Mouse (Mus musculus): ENCODE data around the gene Zdhhc13. TPM values are rescaled to one million over a fixed set of nuclear protein-coding genes. Genes with fewer than 3 reads are reported as not detected.

Zdhhc13 gene
- polyA plus RNA-seq, 1 experiment = 12.5 TPM

DNA sequence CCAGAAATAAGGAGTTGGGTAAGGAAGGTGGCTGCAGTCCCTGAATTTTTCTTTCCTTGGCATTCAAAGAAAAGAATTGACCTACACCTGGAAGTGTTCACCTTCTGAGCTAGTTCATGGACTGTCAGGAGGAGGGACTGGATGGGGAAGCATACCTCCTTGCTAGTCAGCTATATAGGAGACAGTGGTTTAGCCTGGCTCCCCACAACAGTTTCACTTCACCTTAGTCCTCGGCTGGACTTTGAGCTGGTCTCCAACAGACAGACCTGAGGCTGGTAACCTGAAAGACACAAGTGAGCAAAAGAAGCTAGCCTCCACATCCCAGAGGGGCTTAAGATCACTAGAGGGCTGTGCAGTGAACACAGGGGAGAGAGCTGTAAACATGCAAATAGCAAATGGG is 30.7 kb upstream of the Zdhhc13 start:
- TF ChIP-seq CTCF (IDR thresholded peaks at IDR 0.05; ENCODE audit: control insufficient read depth, insufficient read depth, low read length) (no peak), POLR2A (IDR thresholded peaks at IDR 0.05; ENCODE audit: borderline replicate concordance, control insufficient read depth, low read depth, low read length) (no peak)
- Histone ChIP-seq H3K4me3 (replicated peaks; ENCODE audit: control insufficient read depth, low read depth, low read length) (no peak overlapping the region), H3K27ac (ENCODE audit: control insufficient read depth, insufficient read depth, low read depth, low read length, poor library complexity) (no peak overlapping the region), H3K4me1 (ENCODE audit: control insufficient read depth, insufficient read depth, low read length) (no peaks in the 10 kb centered on the region)
- 6% methylated on average over 1 of the region's 1 CpGs for WGBS

- TF ChIP-seq CTCF (IDR thresholded peaks at IDR 0.05; ENCODE audit: control insufficient read depth, insufficient read depth, low read length) = no peak
- TF ChIP-seq POLR2A (IDR thresholded peaks at IDR 0.05; ENCODE audit: borderline replicate concordance, control insufficient read depth, low read depth, low read length) = no peak
- H3K27ac ChIP-seq (ENCODE audit: control insufficient read depth, insufficient read depth, low read depth, low read length, poor library complexity) = no peak overlapping the region
- 15% methylated on average over 1 of the region's 1 CpGs for WGBS
- no peaks in the 10 kb centered on the region for H3K4me1 ChIP-seq (ENCODE audit: control insufficient read depth, insufficient read depth, low read length)
- H3K4me3 ChIP-seq (replicated peaks; ENCODE audit: control insufficient read depth, low read depth, low read length) = no peak overlapping the region
Observed at GRCm38 (mm10) chr7:48760789-48761188, 28.0 kb upstream of the Zdhhc13 start.

DNA sequence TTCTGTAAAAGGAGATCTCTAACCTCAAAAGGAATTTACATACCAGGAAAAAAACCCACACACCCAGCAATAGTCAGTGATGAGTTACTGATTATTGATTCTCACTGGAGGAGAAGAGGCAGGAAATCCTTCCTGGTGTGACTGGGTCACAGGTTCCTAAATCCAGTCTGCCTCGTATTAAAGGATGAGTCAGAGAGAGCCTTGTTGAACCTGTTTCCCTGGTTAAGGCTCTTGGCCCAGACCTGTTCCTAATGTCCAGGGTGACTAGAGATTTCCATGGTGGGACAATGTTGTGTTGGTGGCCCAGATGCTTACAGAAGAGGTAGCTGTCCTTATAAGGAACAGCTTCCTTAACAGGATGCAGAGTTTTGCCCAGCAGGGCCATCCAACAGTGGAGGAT is 26.5 kb upstream of the Zdhhc13 start:
- H3K4me3 ChIP-seq (replicated peaks; ENCODE audit: control insufficient read depth, low read depth, low read length) = no peak overlapping the region
- 54% methylated on average over 1 of the region's 1 CpGs for WGBS

GRCm38 (mm10) chr7:48762721-48763120 is 26.1 kb upstream of the Zdhhc13 start:
- Histone ChIP-seq H3K4me3 (replicated peaks; ENCODE audit: control insufficient read depth, low read depth, low read length) (no peak overlapping the region), H3K4me1 (ENCODE audit: control insufficient read depth, insufficient read depth, low read length) (no peaks in the 10 kb centered on the region), H3K27ac (ENCODE audit: control insufficient read depth, insufficient read depth, low read depth, low read length, poor library complexity) (no peak overlapping the region)
- WGBS = 78% methylated on average over 3 of the region's 3 CpGs
- TF ChIP-seq CTCF (IDR thresholded peaks at IDR 0.05; ENCODE audit: control insufficient read depth, insufficient read depth, low read length) (no peak), POLR2A (IDR thresholded peaks at IDR 0.05; ENCODE audit: borderline replicate concordance, control insufficient read depth, low read depth, low read length) (no peak)

More for the DNA sequence above, 26.5 kb upstream of the Zdhhc13 start:
- TF ChIP-seq CTCF (IDR thresholded peaks at IDR 0.05; ENCODE audit: control insufficient read depth, insufficient read depth, low read length) = no peak
- no peak for TF ChIP-seq POLR2A (IDR thresholded peaks at IDR 0.05; ENCODE audit: borderline replicate concordance, control insufficient read depth, low read depth, low read length)
- H3K4me1 ChIP-seq (ENCODE audit: control insufficient read depth, insufficient read depth, low read length) = no peaks in the 10 kb centered on the region
- no peak overlapping the region for H3K27ac ChIP-seq (ENCODE audit: control insufficient read depth, insufficient read depth, low read depth, low read length, poor library complexity)

DNA sequence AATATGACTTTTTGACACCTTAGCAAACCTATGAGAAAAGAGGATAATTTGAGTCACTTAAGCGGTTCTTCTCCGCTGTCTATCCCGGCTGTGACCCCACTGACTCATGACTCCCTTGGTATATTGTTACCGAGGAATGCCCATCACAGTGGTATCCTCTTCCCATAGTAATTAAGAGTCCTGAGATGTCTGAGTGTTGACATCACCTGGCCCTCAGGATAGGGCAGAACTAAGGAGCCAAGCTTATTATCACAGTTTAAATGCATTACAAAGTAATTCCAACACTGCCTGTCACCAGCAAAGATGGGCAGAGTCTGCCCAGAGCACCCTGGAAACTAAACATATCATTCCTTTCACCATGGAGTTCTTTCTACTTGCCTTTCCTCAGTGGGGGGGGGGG is 22.8 kb upstream of the Zdhhc13 start:
- no peak overlapping the region for H3K4me3 ChIP-seq (replicated peaks; ENCODE audit: control insufficient read depth, low read depth, low read length)
- H3K4me1 ChIP-seq (ENCODE audit: control insufficient read depth, insufficient read depth, low read length) = no peaks in the 10 kb centered on the region
- 89% methylated on average over 4 of the region's 4 CpGs for WGBS
- no peak for TF ChIP-seq POLR2A (IDR thresholded peaks at IDR 0.05; ENCODE audit: borderline replicate concordance, control insufficient read depth, low read depth, low read length)
- no peak for TF ChIP-seq CTCF (IDR thresholded peaks at IDR 0.05; ENCODE audit: control insufficient read depth, insufficient read depth, low read length)
- H3K27ac ChIP-seq (ENCODE audit: control insufficient read depth, insufficient read depth, low read depth, low read length, poor library complexity) = no peak overlapping the region

DNA sequence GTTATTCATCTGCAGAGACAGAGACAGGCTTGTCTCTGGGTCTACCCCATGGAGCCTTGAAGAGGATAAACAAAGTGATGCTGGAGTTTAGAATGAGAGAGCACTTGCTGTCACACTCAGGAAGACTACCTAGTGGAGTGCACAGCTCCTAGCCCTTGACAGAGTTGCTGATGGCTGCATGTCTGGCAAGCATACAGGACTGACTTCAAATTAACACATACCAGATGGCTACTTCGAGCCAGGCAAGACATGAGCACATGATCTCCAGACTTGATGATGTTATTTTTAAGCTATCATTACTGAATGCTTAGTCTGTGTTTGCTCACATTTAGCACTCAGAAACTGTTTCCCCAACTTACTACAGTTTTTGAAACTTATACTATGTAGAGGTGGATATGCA is 19.1 kb upstream of the Zdhhc13 start:
- no peak overlapping the region for H3K4me3 ChIP-seq (replicated peaks; ENCODE audit: control insufficient read depth, low read depth, low read length)

DNA sequence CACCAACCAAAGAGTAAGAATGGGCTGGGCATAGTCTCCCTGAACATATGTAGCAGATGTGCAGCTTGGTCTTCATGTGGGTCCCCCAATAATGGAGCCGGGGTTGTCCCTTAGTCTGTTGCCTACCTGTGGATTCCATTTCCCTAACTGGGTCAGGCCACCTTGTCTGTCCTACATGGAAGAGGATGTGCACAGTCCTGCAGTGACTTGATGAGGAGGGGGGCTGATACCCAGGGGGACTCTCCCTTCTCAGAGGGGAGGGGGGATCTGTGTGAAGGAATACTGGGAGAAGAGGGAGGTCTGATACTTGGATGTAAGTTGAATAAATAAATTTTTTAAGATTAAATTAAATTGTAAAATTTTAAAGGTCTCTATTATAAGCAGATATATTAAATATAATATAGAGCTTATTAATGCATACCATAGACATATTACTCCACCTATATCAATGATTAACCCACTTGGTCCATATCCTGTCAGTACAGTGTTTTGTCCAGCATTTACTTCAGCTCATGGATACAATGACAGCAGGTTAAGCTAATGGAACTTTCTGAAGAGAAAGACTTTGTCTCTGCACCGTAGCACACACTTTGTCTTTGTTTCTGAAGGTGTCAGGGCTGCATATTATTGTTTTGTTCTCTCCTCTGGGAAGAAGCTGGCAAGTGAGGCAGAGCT is 16.6 kb upstream of the Zdhhc13 start:
- Histone ChIP-seq H3K27ac (ENCODE audit: control insufficient read depth, insufficient read depth, low read depth, low read length, poor library complexity) (no peak overlapping the region), H3K4me1 (ENCODE audit: control insufficient read depth, insufficient read depth, low read length) (no peaks in the 10 kb centered on the region), H3K4me3 (replicated peaks; ENCODE audit: control insufficient read depth, low read depth, low read length) (no peak overlapping the region)
- 89% methylated on average over 2 of the region's 2 CpGs for WGBS
- TF ChIP-seq POLR2A (IDR thresholded peaks at IDR 0.05; ENCODE audit: borderline replicate concordance, control insufficient read depth, low read depth, low read length) = no peak
- TF ChIP-seq CTCF (IDR thresholded peaks at IDR 0.05; ENCODE audit: control insufficient read depth, insufficient read depth, low read length) = no peak

More for the DNA sequence above, 19.1 kb upstream of the Zdhhc13 start:
- WGBS = 78% methylated on average over 1 of the region's 1 CpGs
- Histone ChIP-seq H3K27ac (ENCODE audit: control insufficient read depth, insufficient read depth, low read depth, low read length, poor library complexity) (no peak overlapping the region), H3K4me1 (ENCODE audit: control insufficient read depth, insufficient read depth, low read length) (no peaks in the 10 kb centered on the region)
- no peak for TF ChIP-seq CTCF (IDR thresholded peaks at IDR 0.05; ENCODE audit: control insufficient read depth, insufficient read depth, low read length)

- Histone ChIP-seq H3K27ac (ENCODE audit: control insufficient read depth, insufficient read depth, low read depth, low read length, poor library complexity) (no peak overlapping the region), H3K4me1 (ENCODE audit: control insufficient read depth, insufficient read depth, low read length) (no peaks in the 10 kb centered on the region)
Observed at GRCm38 (mm10) chr7:48773333-48773732, 15.5 kb upstream of the Zdhhc13 start.

GRCm38 (mm10) chr7:48774633-48775032 is 14.2 kb upstream of the Zdhhc13 start:
- Histone ChIP-seq H3K4me1 (ENCODE audit: control insufficient read depth, insufficient read depth, low read length) (no peaks in the 10 kb centered on the region), H3K27ac (ENCODE audit: control insufficient read depth, insufficient read depth, low read depth, low read length, poor library complexity) (no peak overlapping the region), H3K4me3 (replicated peaks; ENCODE audit: control insufficient read depth, low read depth, low read length) (no peak overlapping the region)
- WGBS = 81% methylated on average over 1 of the region's 1 CpGs
- TF ChIP-seq CTCF (IDR thresholded peaks at IDR 0.05; ENCODE audit: control insufficient read depth, insufficient read depth, low read length) (no peak), POLR2A (IDR thresholded peaks at IDR 0.05; ENCODE audit: borderline replicate concordance, control insufficient read depth, low read depth, low read length) (no peak)

More at GRCm38 (mm10) chr7:48773333-48773732, 15.5 kb upstream of the Zdhhc13 start:
- no peak overlapping the region for H3K4me3 ChIP-seq (replicated peaks; ENCODE audit: control insufficient read depth, low read depth, low read length)
- TF ChIP-seq POLR2A (IDR thresholded peaks at IDR 0.05; ENCODE audit: borderline replicate concordance, control insufficient read depth, low read depth, low read length) = no peak
- no peak for TF ChIP-seq CTCF (IDR thresholded peaks at IDR 0.05; ENCODE audit: control insufficient read depth, insufficient read depth, low read length)
- 80% methylated on average over 5 of the region's 5 CpGs for WGBS

Measured in bone marrow, adult 2 months (tissue).